Mouse (Mus musculus) heart, adult 2 months (tissue): Measurements from ENCODE around the gene Fam19a5.

ENCODE experiments used
- CTCF ChIP-seq: fragments of 200-600 bp; IDR thresholded peaks from 2 replicates; pipeline ENCODE4 v1.8.1; 2022; ENCODE audit warnings: antibody characterized with exemption, mild to moderate bottlenecking, moderate library complexity
- POLR2A ChIP-seq: fragments of 200-500 bp; IDR thresholded peaks from 2 replicates; pipeline ENCODE4 v1.6.1; 2011; ENCODE audit warnings: mild to moderate bottlenecking, low read depth, low read length, control low read depth; ENCODE audit not compliant: insufficient read depth

- no peak for TF ChIP-seq CTCF
- TF ChIP-seq POLR2A = no peak
Measured at GRCm38 (mm10) chr15:87579861-87580260, 35.8 kb downstream of the Fam19a5 start.
